Mouse (Mus musculus) lung, postnatal 36 days (tissue): ENCODE measurements at regions not wholly inside any gene's neighbourhood (a gene's known extent, or its start where the extent isn't known, plus 50 kb on each side); places are given as distances from the start of the nearest gene placed in this dataset.

ENCODE experiments used
- DNase-seq: peaks from one replicate; pipeline ENCODE4 v3.0.0; 2022; ENCODE audit warnings: mixed read lengths

DNA sequence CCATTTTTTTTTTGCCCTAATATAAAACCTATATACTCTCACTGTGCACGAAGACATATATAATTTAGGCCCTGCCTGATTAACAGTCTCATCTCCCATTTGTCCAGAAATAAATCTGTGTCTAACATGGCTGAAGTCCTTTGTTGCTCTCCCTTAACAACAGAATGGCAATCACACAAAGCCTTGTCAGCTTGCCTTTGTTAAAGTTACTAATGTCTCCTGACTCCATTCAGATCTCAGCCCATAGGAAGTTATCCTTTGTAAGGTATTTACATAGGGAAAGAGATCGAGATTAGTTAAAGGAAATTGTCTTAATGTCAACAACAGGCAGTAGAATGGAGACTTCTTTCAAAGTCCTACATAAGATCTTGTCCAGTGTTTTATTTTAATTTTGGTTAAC, 809.2 kb downstream of the Robo1 start:
- no peak for DNase-seq

- DNase-seq = no peak
Observed at GRCm38 (mm10) chr16:73108021-73108452, 799.9 kb downstream of the Robo1 start.

DNA sequence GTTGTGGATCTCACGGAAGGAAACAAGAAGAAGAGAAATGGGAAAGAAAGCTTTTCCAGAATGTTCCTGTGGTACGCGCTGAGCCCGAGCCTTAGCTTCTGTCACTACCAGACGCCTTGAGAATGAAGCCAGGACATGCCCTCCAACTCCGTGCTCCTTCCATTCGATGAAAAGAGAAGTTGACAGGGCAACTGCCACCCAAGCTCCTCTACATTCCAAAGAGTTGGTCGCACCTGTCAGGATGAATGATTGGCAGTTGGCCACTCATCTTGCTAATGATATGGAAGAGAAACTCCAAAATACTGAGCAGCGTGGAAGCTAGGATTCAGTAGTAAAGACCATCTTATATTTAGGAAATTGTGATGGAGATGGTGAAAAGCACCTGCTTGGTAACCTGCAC, 799.5 kb downstream of the Robo1 start:
- no peak for DNase-seq

DNA sequence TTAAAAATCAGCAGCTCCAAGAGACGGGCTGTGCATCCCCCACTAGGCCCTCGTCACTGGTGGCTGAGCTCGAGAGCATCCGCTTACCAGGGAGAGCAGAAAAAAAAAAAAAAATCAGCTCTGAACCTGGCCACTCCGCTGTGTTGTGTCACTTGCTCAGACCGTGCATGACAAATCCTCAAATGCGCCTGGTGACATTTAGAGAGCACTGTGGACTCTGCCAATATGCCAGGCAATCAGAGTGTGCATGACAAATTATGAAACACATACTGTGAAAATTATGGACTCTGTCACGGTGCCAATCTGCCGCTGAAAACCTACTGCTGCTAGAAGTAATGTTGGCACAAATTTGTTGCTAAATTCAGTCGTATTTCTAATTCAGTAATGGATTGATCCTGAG, 797.4 kb downstream of the Robo1 start:
- no peak for DNase-seq

DNA sequence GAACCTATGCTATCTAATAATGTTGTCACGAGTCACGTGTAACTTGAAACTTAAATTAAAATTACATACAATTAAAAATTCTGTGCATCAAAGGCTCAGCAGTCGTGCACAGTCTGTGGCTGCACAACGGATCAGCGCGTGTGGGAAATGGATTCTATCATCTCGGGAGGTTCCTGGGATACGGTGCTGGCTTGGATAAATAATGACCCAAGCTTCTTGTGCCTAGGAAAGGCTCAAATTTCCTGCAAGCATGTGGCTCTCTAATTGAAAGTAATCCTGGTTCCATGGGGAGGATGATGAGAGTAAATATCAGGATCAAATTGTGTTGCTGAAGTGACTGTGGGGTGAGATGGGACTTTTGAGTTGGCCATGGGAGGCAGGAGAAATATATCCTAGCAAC, 792.2 kb downstream of the Robo1 start:
- DNase-seq = no peak

- peak; percentile 15 for DNase-seq
Observed at GRCm38 (mm10) chr16:73098760-73099159, 790.7 kb downstream of the Robo1 start.

- no peak for DNase-seq
Observed at GRCm38 (mm10) chr16:73097176-73097575, 789.1 kb downstream of the Robo1 start.

DNA sequence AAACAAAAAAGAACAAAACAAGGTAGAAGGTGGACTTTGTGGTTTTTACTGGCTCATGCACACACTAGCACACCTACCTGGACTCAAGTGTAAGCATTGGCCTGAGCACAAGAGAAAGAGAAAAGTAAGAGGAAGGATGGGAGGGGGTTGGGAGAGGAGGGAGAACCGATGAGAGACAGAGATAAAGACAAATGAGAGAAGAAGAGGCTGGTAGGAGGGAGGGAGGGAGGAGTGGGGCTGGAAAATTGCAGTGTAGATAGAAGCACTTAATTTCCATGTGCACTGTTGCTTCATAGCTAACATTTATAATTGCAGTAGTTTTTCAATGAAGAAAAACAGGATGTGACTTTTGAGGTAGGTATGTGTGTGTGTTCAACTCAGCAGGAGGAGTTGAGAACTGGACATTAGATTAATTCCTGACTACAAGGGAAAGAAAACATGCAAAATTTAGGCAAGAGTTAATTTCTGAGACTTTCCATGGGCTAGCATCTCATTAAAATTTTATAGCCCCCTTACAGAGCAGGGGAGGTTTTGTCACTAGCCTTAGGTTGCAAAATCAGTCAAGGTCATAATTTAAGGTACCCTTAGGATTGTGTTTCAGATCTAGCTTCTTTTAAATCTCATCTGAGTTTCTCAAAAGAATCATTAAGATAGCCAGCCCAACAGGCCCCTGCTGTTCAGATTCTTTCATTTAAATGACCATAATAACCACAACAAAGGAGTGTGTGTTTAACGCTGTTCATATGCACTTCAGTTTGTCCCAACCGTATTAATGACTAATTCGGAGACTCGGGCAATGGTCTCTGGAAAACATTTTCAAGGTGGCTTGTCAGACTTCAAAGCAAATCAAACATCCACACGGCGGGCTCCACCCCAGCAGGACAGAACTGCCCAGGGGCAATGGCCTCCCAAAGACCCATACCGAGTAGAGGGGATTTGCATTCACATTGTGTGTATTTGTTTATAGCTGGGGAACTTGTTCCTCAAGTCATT, 788.3 kb downstream of the Robo1 start:
- no peak for DNase-seq
